Mouse (Mus musculus) myocyte (in vitro differentiated cells): ENCODE measurements at regions not wholly inside any gene's neighbourhood (a gene's known extent, or its start where the extent isn't known, plus 50 kb on each side); places are given as distances from the start of the nearest gene placed in this dataset.

ENCODE experiments used
- H3K27me3 ChIP-seq: one replicate; pipeline ENCODE4 v1.6.1; 2011; ENCODE audit not compliant: control insufficient read depth, insufficient read depth, insufficient read length
- H3K36me3 ChIP-seq: one replicate; pipeline ENCODE4 v1.6.1; 2011; ENCODE audit not compliant: control insufficient read depth, insufficient read depth
- H3K4me2 ChIP-seq: one replicate; pipeline ENCODE4 v1.6.1; 2011; ENCODE audit warnings: low read depth, control low read depth
- H3K4me3 ChIP-seq: one replicate; pipeline ENCODE4 v1.5.1; 2011; ENCODE audit warnings: mild to moderate bottlenecking, control low read depth, moderate library complexity
- H3K79me2 ChIP-seq: one replicate; pipeline ENCODE4 v1.6.1; 2011; ENCODE audit not compliant: control insufficient read depth, insufficient read depth
- H3ac ChIP-seq: one replicate; pipeline ENCODE4 v1.6.1; 2011; ENCODE audit not compliant: control insufficient read depth, insufficient read length
- CEBPB ChIP-seq: IDR thresholded peaks from 2 replicates; pipeline ENCODE4 v1.6.1; 2011; ENCODE audit warnings: mild to moderate bottlenecking, moderate library complexity; ENCODE audit not compliant: poor library complexity, insufficient read depth, severe bottlenecking
- E2F4 ChIP-seq: IDR thresholded peaks from one replicate; pipeline ENCODE4 v1.6.1; 2011; ENCODE audit warnings: mild to moderate bottlenecking, control low read depth, moderate library complexity; ENCODE audit not compliant: insufficient read depth
- MAX ChIP-seq: IDR thresholded peaks from one replicate; pipeline ENCODE4 v1.6.1; 2011; ENCODE audit warnings: low read depth, mild to moderate bottlenecking, control low read depth
- MYOD1 ChIP-seq, 3 experiments: IDR thresholded peaks; one replicate each; pipeline ENCODE4 v1.6.1; 2011; ENCODE audit warnings: control low read depth in 2 of 3, low read depth in 2 of 3, mild to moderate bottlenecking in 2 of 3, moderate library complexity in 1 of 3; ENCODE audit not compliant: insufficient read length in 2 of 3, control insufficient read depth in 1 of 3
- MYOG ChIP-seq, 3 experiments: IDR thresholded peaks; one replicate each; pipeline ENCODE4 v1.6.1; 2011; ENCODE audit warnings: control low read depth in 2 of 3, low read depth in 2 of 3, mild to moderate bottlenecking in 2 of 3; ENCODE audit not compliant: insufficient read length in 2 of 3, control insufficient read depth in 1 of 3, insufficient read depth in 1 of 3
- POLR2A ChIP-seq: IDR thresholded peaks from one replicate; pipeline ENCODE4 v1.6.1; 2011; ENCODE audit warnings: low read depth, mild to moderate bottlenecking, control low read depth, moderate library complexity; ENCODE audit not compliant: insufficient read length
- POLR2AphosphoS2 ChIP-seq: IDR thresholded peaks from one replicate; pipeline ENCODE4 v1.6.1; 2011; ENCODE audit warnings: low read depth, control low read depth; ENCODE audit not compliant: insufficient read length
- REST ChIP-seq: IDR thresholded peaks from one replicate; pipeline ENCODE4 v1.6.1; 2011; ENCODE audit warnings: mild to moderate bottlenecking, control low read depth, moderate library complexity; ENCODE audit not compliant: insufficient read depth, insufficient read length
- SRF ChIP-seq: IDR thresholded peaks from one replicate; pipeline ENCODE4 v1.6.1; 2011; ENCODE audit warnings: low read depth; ENCODE audit not compliant: control insufficient read depth, insufficient read length
- TCF12 ChIP-seq: IDR thresholded peaks from one replicate; pipeline ENCODE4 v1.6.1; 2011; ENCODE audit warnings: mild to moderate bottlenecking, control low read depth; ENCODE audit not compliant: poor library complexity, insufficient read depth, severe bottlenecking
- TCF3 ChIP-seq: IDR thresholded peaks from one replicate; pipeline ENCODE4 v1.6.1; 2011; ENCODE audit warnings: low read depth, control low read depth; ENCODE audit not compliant: insufficient read length
- USF1 ChIP-seq: IDR thresholded peaks from one replicate; pipeline ENCODE4 v1.6.1; 2011; ENCODE audit warnings: low read depth, mild to moderate bottlenecking, control low read depth, moderate library complexity

DNA sequence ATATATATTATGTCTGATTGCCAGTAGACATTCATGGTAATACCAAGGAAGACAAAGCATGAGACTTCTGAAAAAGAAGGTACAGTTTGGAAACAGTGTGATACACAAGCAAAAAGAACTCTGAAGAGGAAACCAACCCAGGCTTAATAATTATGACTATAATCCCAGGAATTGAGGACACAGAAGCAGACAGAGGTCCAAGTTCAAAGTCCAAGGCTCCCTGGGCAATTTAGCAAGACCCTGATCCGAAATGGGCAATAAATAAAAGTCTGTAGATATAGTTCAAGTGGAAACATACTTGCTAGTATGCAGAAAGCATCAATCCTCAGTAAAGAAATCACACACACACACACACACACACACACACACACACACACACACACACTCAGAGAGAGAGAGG, 2618.7 kb upstream of the Gm7489 start:
- Histone ChIP-seq H3K27me3 (no peaks in the 10 kb centered on the region), H3K4me3 (no peak overlapping the region), H3K4me2 (no peak overlapping the region), H3ac (no peak overlapping the region), H3K79me2 (no peaks in the 10 kb centered on the region), H3K36me3 (no peaks in the 10 kb centered on the region)
- TF ChIP-seq TCF12 (no peak), MYOD1 (IDR thresholded peaks at IDR 0.05; ENCODE audit: control insufficient read depth in 1 of 3, insufficient read length in 2 of 3, low read depth in 2 of 3) (no peak), USF1 (no peak), REST (no peak), SRF (no peak), MYOG (IDR thresholded peaks at IDR 0.05; ENCODE audit: control insufficient read depth in 1 of 3, insufficient read depth in 1 of 3, insufficient read length in 2 of 3, low read depth in 2 of 3) (no peak), CEBPB (no peak), TCF3 (no peak), MAX (no peak), E2F4 (no peak), POLR2A (no peak), POLR2AphosphoS2 (no peak)

DNA sequence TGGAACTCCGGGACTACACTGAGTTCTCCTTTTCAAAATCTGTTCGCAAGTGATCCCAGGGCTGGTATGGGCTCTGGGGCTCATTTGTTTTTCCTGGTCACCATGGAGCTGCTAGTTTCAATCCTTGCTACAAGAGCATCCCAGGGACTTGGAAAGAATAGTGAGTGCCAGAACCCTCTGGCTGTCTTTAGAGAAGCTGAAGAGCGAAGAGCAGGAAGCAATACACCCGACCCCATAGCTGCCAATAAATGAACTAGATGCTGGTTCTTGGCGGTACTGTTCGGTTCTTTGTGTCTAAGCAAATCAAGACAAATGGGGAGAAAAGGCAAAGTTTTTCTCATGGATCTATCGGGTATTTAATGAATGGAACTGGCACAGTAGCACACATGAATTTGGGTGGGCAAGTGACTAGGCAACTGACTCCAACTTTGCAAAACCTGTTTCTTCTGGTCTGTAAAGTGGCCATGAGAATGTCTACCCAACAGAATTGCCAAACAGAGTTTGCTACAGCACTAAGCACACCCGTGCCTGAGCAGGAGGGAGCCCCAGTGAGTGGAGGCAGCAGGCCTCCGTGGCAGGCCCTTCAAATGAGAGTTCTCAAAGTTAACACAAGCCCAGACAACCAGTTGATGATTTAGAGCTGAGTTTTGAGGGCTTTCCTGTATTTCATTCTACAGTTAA, 2612.9 kb upstream of the Gm7489 start:
- no peak overlapping the region for H3K4me3 ChIP-seq
- no peak overlapping the region for H3ac ChIP-seq
- no peak overlapping the region for H3K4me2 ChIP-seq
- H3K79me2 ChIP-seq: no peaks in the 10 kb centered on the region
- no peaks in the 10 kb centered on the region for H3K36me3 ChIP-seq
- TF ChIP-seq CEBPB (no peak), REST (no peak), MYOG (IDR thresholded peaks at IDR 0.05; ENCODE audit: control insufficient read depth in 1 of 3, insufficient read depth in 1 of 3, insufficient read length in 2 of 3, low read depth in 2 of 3) (no peak), POLR2A (no peak), E2F4 (no peak), MAX (no peak)
- no peaks in the 10 kb centered on the region for H3K27me3 ChIP-seq

DNA sequence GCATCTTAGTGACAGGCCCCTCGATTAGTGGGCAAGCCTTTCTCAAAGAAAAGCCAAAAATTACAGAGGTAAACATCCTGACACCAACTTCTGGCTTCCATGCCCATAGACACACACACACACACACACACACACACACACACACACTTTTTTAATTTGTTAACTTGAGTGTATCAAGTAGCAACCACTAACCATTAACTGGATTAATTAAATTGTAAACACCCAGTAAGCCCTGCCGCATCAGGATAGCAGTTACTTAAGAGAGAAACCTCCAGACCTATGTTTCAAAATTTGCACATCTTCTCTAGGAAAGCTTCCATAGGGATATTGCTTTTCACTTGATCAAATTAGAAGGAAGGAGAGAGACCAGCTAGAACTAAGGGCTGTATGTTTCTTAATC, 2599.4 kb upstream of the Gm7489 start:
- TF ChIP-seq SRF (no peak), USF1 (no peak), REST (no peak), CEBPB (no peak), MYOD1 (IDR thresholded peaks at IDR 0.05; ENCODE audit: control insufficient read depth in 1 of 3, insufficient read length in 2 of 3, low read depth in 2 of 3) (no peak), MAX (no peak), TCF3 (no peak), TCF12 (no peak), POLR2AphosphoS2 (no peak), POLR2A (no peak), MYOG (IDR thresholded peaks at IDR 0.05; ENCODE audit: control insufficient read depth in 1 of 3, insufficient read depth in 1 of 3, insufficient read length in 2 of 3, low read depth in 2 of 3) (no peak), E2F4 (no peak)
- no peaks in the 10 kb centered on the region for H3K27me3 ChIP-seq
- no peaks in the 10 kb centered on the region for H3K36me3 ChIP-seq
- H3ac ChIP-seq: no peak overlapping the region
- H3K4me3 ChIP-seq: no peak overlapping the region
- H3K4me2 ChIP-seq: no peak overlapping the region
- H3K79me2 ChIP-seq: no peaks in the 10 kb centered on the region

DNA sequence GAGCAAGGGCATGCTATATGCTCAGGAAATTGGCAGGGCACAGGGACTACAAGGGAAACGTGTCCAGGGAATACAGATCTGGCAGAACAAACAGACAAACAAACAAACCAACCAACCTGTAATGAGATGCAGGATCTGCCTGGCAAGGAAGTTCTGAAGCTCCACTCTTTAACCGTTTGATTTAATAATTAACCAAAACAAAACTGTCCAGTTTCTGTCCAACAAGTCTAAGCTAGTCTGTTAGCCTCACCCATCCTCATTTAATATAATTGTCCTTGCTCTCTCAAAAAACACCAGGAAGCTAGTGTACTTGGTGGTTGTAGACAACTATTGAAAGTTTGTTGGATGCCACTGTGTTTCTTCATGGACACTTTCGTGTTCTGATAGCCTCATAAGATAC, 2598.4 kb upstream of the Gm7489 start:
- no peaks in the 10 kb centered on the region for H3K79me2 ChIP-seq
- H3K27me3 ChIP-seq: no peaks in the 10 kb centered on the region
- H3K4me2 ChIP-seq: no peak overlapping the region
- H3ac ChIP-seq: no peak overlapping the region
- TF ChIP-seq TCF3: no peak
- TF ChIP-seq POLR2AphosphoS2: no peak
- TF ChIP-seq POLR2A: no peak
- TF ChIP-seq TCF12: no peak
- TF ChIP-seq SRF: no peak
- no peak for TF ChIP-seq CEBPB
- no peak for TF ChIP-seq MAX
- H3K4me3 ChIP-seq: no peak overlapping the region
- H3K36me3 ChIP-seq: no peaks in the 10 kb centered on the region

- no peak overlapping the region for H3K4me3 ChIP-seq
- H3K4me2 ChIP-seq: no peak overlapping the region
- H3ac ChIP-seq: no peak overlapping the region
- H3K79me2 ChIP-seq: no peaks in the 10 kb centered on the region
- no peak for TF ChIP-seq MYOG (IDR thresholded peaks at IDR 0.05; ENCODE audit: control insufficient read depth in 1 of 3, insufficient read depth in 1 of 3, insufficient read length in 2 of 3, low read depth in 2 of 3)
- TF ChIP-seq SRF: no peak
- TF ChIP-seq E2F4: no peak
- no peak for TF ChIP-seq POLR2AphosphoS2
- no peak for TF ChIP-seq USF1
- no peak for TF ChIP-seq MYOD1 (IDR thresholded peaks at IDR 0.05; ENCODE audit: control insufficient read depth in 1 of 3, insufficient read length in 2 of 3, low read depth in 2 of 3)
- TF ChIP-seq MAX: no peak
- TF ChIP-seq POLR2A: no peak
- TF ChIP-seq TCF12: no peak
- TF ChIP-seq REST: no peak
- no peak for TF ChIP-seq CEBPB
- TF ChIP-seq TCF3: no peak
- no peaks in the 10 kb centered on the region for H3K36me3 ChIP-seq
- H3K27me3 ChIP-seq: no peaks in the 10 kb centered on the region
These were observed 2595.7 kb upstream of the Gm7489 start for GRCm38 (mm10) chr15:51288911-51289432.
